Mouse (Mus musculus) forebrain, embryonic 11.5 days (tissue): ENCODE data around the gene Gm47995. TPM values are rescaled to one million over a fixed set of nuclear protein-coding genes. Genes with fewer than 3 reads are reported as not detected.

Source experiments
- ATAC-seq: fragments of 200-750 bp; cut with Nextera tagmentation; replicated peaks from 2 replicates; pipeline ENCODE4 v1.8.0; 2017; ENCODE audit warnings: moderate TSS enrichment; ENCODE audit not compliant: low FRiP score
- DNase-seq: peaks from one replicate; pipeline ENCODE4 v3.0.0-alpha.2; 2017; ENCODE audit warnings: low spot score
- H3K27ac ChIP-seq: fragments of 300-500 bp; sonication (generic); 2 replicates; pipeline ENCODE4 v1.5.1; 2014; ENCODE audit warnings: low read depth, low read length
- H3K27me3 ChIP-seq: fragments of 300-500 bp; sonication (generic); 2 replicates; pipeline ENCODE4 v1.6.1; 2014; ENCODE audit warnings: mild to moderate bottlenecking, low read length, mixed read lengths; ENCODE audit not compliant: control insufficient read depth, insufficient read depth
- H3K36me3 ChIP-seq: fragments of 300-500 bp; sonication (generic); 2 replicates; pipeline ENCODE4 v1.6.1; 2014; ENCODE audit warnings: mild to moderate bottlenecking, low read length, moderate library complexity, mixed read lengths; ENCODE audit not compliant: control insufficient read depth, insufficient read depth
- H3K4me1 ChIP-seq: fragments of 300-500 bp; sonication (generic); replicated peaks from 2 replicates; pipeline ENCODE4 v1.6.1; 2014; ENCODE audit warnings: low read length, mixed read lengths; ENCODE audit not compliant: control insufficient read depth, insufficient read depth
- H3K4me2 ChIP-seq: fragments of 300-500 bp; sonication (generic); 2 replicates; pipeline ENCODE4 v1.6.1; 2014; ENCODE audit warnings: low read depth, mild to moderate bottlenecking, low read length, moderate library complexity, mixed read lengths; ENCODE audit not compliant: severe bottlenecking
- H3K4me3 ChIP-seq: fragments of 300-500 bp; sonication (generic); 2 replicates; pipeline ENCODE4 v1.5.1; 2014; ENCODE audit warnings: low read depth, low read length
- H3K9ac ChIP-seq: fragments of 300-500 bp; sonication (generic); 2 replicates; pipeline ENCODE4 v1.6.1; 2014; ENCODE audit warnings: low read length
- H3K9me3 ChIP-seq: fragments of 300-500 bp; sonication (generic); 2 replicates; pipeline ENCODE4 v1.6.1; 2016; ENCODE audit warnings: low read length, mixed read lengths; ENCODE audit not compliant: control insufficient read depth
- WGBS: fragments of 180-500 bp; shearing (Covaris S2); extraction: QIAGEN DNeasy Blood & Tissue Kit; methylation state at CpG from one replicate; pipeline ENCODE4 v1.1.7; 2014; 5-methylcytosine and 5-hydroxymethylcytosine counted together
- polyA plus RNA-seq: library from polyadenylated mRNA; unstranded; fragments of >200 nt; fragmentation: Nextera tagmentation; extraction: Ambion mirVana; gene quantifications from 2 replicates; pipeline ENCODE4 v1.2.1, GENCODE M21; 2014

The Gm47995 gene
- polyA plus RNA-seq, 1 experiment from 2014 or later, result not detected

DNA sequence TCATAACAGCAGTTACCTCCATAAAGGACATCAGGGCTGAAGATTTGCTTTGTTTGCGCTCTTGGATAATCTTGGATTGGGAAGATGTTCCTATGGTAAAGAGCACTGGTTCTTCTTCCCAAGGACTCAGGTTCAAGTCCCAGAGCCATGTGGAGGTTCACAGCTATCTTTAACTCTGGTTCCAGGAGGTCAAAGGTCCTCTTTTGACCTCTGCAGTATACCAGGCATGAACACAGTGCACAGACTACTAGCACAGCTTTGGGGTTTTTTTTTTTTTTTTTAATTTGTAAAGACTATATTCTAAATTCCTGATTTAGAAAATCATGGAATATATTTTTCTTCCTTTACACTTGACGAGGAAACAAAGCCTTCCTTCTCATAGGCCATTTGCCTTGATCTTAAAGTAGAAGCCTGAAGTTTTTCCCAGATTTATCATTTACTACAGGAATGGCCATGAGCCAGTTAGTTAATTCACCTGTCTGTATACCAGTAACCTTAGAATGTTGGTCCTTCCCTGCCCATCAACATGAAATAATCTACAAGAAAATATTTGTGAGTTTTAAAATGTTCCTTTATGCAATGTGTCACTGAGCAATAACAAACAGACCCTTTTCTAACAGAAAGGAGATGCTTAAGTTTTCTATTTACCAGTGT, 39.3 kb upstream of the Gm47995 start:
- Histone ChIP-seq H3K4me2 (no peak overlapping the region), H3K27me3 (no peaks in the 10 kb centered on the region), H3K27ac (no peak overlapping the region), H3K36me3 (no peaks in the 10 kb centered on the region), H3K9ac (no peak overlapping the region), H3K4me3 (no peak overlapping the region), H3K4me1 (0 out of 2 replicates have a peak, but pooled peaks cover 2% of the 10 kb centered on the region), H3K9me3 (no peaks in the 10 kb centered on the region)
- WGBS, result 81% methylated on average over 2 of the region's 2 CpGs
- no peak for ATAC-seq
- DNase-seq, result no peak

DNA sequence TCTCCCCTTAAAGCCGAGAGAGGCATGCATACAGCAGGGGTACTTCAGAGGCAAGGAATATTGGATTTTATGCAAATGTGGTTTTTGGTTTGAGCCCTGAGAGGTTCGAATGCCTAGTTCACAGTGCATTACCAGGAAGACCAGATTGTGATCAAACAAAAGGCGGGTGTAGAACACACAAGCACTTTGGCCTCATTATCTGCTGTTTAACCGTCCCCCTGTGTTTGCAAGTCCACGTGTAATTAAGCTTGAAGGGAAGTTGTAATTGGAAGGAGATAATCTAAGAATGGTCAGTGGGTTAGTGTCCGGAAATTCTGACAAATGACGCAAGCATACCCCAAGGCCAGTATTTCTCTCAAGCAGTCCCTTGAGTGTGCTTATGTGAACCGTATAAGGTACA, 32.2 kb upstream of the Gm47995 start:
- Histone ChIP-seq H3K4me1 (peaks cover 11% of the 10 kb centered on the region), H3K27ac (0 out of 2 replicates have a peak overlapping the region, but pooled peaks have one; percentile 34), H3K9ac (no peak overlapping the region), H3K4me2 (no peak overlapping the region), H3K36me3 (no peaks in the 10 kb centered on the region), H3K9me3 (no peaks in the 10 kb centered on the region), H3K4me3 (no peak overlapping the region), H3K27me3 (no peaks in the 10 kb centered on the region)
- ATAC-seq, result peak; percentile 11; the same call in 1 of the 2 replicates
- no peak for DNase-seq
- WGBS, result 22% methylated on average over 8 of the region's 8 CpGs

GRCm38 (mm10) chr1:151167297-151168047, 30.8 kb upstream of the Gm47995 start:
- no peak overlapping the region for H3K4me3 ChIP-seq
- 10% methylated on average over 12 of the region's 12 CpGs for WGBS
- ATAC-seq, result peak; percentile 77
- peaks cover 11% of the 10 kb centered on the region for H3K4me1 ChIP-seq
- H3K9ac ChIP-seq, result peak overlapping the region; percentile 47
- peak overlapping the region; percentile 21; the same call in 1 of the 2 replicates for H3K4me2 ChIP-seq
- H3K36me3 ChIP-seq, result no peaks in the 10 kb centered on the region
- H3K27me3 ChIP-seq, result no peaks in the 10 kb centered on the region
- peak overlapping the region; percentile 75 for H3K27ac ChIP-seq
- peak; percentile 63 for DNase-seq
- H3K9me3 ChIP-seq, result no peaks in the 10 kb centered on the region

- no peak for ATAC-seq
- Histone ChIP-seq H3K36me3 (no peaks in the 10 kb centered on the region), H3K27me3 (no peaks in the 10 kb centered on the region), H3K4me1 (peaks cover 11% of the 10 kb centered on the region), H3K4me3 (no peak overlapping the region), H3K27ac (no peak overlapping the region), H3K9me3 (no peaks in the 10 kb centered on the region), H3K9ac (no peak overlapping the region), H3K4me2 (no peak overlapping the region)
- 71% methylated on average over 3 of the region's 3 CpGs for WGBS
- DNase-seq, result no peak
Observed at GRCm38 (mm10) chr1:151168637-151169036, 29.6 kb upstream of the Gm47995 start.

DNA sequence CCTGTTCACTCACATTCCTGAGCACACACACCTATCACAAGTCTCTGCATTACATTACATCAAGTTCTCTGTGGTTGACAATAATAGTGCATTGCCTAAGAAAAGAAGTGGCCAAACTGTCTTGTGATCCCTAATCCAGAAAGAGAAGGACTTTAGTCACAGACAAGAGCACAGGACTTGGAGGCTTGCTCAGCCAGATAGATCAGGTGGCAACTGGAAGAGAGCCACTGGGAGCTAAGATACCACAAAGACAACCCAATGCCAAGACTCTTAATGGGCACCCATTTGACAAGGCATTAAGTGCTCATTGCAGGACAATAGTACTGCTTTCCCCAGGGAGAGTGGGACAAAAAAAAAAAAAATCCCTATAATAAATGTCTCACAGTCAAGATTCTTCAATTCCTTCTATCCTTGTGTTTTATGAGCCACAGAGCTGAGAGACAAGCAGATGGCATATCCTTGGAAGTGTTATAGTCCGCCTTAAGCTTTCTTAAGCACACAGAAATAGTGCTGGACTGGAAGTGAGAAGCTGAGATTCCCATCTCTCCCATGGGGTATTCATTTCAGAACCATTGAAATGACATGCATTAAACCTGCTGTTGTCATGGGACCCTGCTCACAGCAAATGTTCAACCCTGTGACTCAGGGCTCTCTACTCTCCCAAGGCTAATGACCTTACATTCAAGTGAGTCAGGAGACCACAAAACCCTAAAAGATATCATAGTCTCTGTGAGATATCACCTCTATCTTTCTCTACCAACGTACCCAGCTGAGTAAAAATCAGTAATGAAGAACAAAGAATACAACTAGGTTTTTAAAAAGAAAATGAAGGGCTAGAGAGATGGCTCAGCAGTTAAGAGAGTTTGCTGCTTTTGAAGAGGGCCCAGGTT, 26.4 kb upstream of the Gm47995 start:
- no peak for DNase-seq
- Histone ChIP-seq H3K4me2 (no peak overlapping the region), H3K4me1 (peaks cover 11% of the 10 kb centered on the region), H3K36me3 (no peaks in the 10 kb centered on the region), H3K9me3 (no peaks in the 10 kb centered on the region), H3K27ac (no peak overlapping the region), H3K9ac (no peak overlapping the region), H3K4me3 (no peak overlapping the region), H3K27me3 (no peaks in the 10 kb centered on the region)
- ATAC-seq, result no peak
- WGBS, result 81% methylated on average over 2 of the region's 2 CpGs

DNA sequence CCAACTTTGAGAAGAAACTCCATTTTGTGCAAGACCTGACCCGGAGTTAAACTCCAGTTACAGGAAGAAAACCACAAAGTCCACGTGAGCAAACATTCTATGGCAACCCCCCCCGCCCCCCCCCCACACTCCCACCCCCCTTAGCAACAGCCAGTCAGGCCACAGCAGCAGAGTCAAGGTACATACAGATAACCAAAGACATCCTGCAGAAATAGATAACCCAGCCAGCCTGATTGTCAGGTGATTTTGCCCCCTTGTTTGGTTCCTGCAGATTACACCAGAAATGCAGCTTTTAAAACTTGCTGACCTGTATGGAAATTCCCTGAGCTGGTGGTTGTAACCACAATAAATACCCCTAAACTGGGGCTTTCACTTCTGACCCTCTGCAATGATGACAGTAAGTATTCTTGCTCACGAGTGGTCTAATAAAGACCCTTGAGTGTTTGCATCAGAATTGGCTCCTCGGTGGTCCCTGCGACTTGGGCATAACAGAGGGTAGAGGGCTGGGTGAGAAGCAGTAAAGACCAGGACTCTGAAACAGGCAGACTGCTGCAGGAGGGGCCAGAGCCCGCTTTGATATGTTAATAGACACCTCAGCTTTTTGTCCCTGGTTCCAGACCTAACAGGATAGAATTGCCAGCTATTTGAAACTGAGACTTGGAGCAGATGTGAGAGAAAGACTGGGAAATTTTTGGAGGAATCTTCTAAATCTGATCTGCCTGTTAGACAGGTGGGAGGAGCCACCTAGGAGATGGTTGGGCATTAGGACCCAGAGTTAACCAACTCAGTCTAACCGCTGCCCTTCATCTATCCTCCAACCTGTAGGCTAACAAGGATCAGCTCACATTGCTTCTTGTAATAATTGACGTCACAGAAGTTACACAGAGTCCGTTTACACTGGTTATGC, 21.0 kb upstream of the Gm47995 start:
- H3K4me3 ChIP-seq, result 0 out of 2 replicates have a peak overlapping the region, but pooled peaks have one; percentile 7
- H3K27ac ChIP-seq, result peak overlapping the region; percentile 59; the same call in 1 of the 2 replicates
- DNase-seq (no peak), ATAC-seq (peak; percentile 88)
- WGBS, result 9% methylated on average over 10 of the region's 10 CpGs
- 0 out of 2 replicates have a peak overlapping the region, but pooled peaks have one; percentile 2 for H3K9ac ChIP-seq
- no peaks in the 10 kb centered on the region for H3K36me3 ChIP-seq
- no peaks in the 10 kb centered on the region for H3K27me3 ChIP-seq
- H3K4me1 ChIP-seq, result peaks cover 8% of the 10 kb centered on the region
- H3K9me3 ChIP-seq, result no peaks in the 10 kb centered on the region
- peak overlapping the region; percentile 53 for H3K4me2 ChIP-seq

DNA sequence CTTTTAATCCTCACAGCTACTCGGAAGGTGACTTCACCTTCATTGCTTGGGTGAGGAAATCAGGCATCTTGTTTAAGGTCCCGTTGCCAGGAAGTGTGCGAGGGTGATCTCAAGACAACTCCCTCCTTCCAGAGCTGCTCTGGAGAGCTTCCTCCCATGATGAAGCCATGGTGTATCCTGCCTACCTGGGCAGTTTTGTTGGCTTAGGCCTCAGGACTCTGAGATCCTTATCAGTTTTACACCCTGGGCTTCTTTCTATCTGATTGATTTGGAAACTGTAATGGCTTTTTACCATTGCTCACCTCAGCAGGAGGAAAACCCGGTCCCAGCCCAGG, 20.3 kb upstream of the Gm47995 start:
- ATAC-seq, result peak; percentile 61; the same call in 1 of the 2 replicates
- Histone ChIP-seq H3K4me3 (0 out of 2 replicates have a peak overlapping the region, but pooled peaks have one; percentile 7), H3K9ac (0 out of 2 replicates have a peak overlapping the region, but pooled peaks have one; percentile 2), H3K9me3 (no peaks in the 10 kb centered on the region), H3K27ac (no peak overlapping the region), H3K4me2 (peak overlapping the region; percentile 53), H3K4me1 (peaks cover 8% of the 10 kb centered on the region), H3K27me3 (no peaks in the 10 kb centered on the region), H3K36me3 (no peaks in the 10 kb centered on the region)
- DNase-seq, result no peak
- WGBS, result 11% methylated on average over 4 of the region's 4 CpGs
